Mouse (Mus musculus): ENCODE measurements at regions not wholly inside any gene's neighbourhood (a gene's known extent, or its start where the extent isn't known, plus 50 kb on each side); places are given as distances from the start of the nearest gene placed in this dataset.

GRCm38 (mm10) chr7:73141167-73141566 is 234.1 kb upstream of the Rgma start:
- no peak for DNase-seq (ENCODE audit: low spot score)

DNA sequence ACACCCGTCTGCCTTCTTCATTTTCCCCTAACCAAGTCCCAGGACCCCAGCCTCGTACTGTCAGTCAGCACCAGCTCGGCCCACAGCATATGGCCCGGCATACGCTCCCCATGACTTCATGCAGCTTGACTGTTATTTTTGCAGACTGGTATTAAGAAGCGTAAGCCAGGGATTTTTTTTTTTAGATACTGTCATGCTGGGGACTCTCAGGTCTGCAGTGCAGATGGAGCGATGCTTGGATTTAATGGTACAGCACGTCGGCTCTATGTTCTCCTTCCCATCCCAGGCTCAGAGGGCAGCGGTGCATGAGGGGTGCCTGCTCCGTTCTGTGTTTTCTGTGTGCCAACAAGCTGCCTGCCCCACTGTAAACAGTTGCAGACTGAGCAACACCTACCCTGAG is 231.4 kb upstream of the Rgma start:
- no peak for DNase-seq (ENCODE audit: low spot score)

GRCm38 (mm10) chr7:73144846-73145245 is 230.5 kb upstream of the Rgma start:
- DNase-seq (ENCODE audit: low spot score) = no peak

GRCm38 (mm10) chr7:73147251-73147650 is 228.1 kb upstream of the Rgma start:
- no peak for DNase-seq (ENCODE audit: low spot score)

DNA sequence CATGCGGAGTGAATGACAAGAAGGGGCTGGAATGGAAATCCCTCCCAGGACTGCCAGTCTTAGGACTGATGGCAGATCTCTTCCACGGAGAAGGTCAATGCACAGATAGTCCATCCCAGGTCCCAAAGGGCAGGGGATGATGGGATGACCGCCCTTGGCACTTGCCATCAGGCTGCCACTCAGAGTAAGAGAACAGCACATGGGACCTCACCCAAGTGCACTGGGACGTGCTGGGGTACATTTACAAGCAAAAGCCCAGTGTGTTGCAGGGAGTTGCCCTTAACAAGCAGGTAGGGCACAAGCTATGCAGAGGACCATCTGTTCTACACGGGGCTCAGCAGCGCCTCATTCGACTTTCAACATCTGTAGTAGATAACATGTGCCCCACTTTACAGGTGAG is 224.9 kb upstream of the Rgma start:
- no peak for DNase-seq (ENCODE audit: low spot score)

DNA sequence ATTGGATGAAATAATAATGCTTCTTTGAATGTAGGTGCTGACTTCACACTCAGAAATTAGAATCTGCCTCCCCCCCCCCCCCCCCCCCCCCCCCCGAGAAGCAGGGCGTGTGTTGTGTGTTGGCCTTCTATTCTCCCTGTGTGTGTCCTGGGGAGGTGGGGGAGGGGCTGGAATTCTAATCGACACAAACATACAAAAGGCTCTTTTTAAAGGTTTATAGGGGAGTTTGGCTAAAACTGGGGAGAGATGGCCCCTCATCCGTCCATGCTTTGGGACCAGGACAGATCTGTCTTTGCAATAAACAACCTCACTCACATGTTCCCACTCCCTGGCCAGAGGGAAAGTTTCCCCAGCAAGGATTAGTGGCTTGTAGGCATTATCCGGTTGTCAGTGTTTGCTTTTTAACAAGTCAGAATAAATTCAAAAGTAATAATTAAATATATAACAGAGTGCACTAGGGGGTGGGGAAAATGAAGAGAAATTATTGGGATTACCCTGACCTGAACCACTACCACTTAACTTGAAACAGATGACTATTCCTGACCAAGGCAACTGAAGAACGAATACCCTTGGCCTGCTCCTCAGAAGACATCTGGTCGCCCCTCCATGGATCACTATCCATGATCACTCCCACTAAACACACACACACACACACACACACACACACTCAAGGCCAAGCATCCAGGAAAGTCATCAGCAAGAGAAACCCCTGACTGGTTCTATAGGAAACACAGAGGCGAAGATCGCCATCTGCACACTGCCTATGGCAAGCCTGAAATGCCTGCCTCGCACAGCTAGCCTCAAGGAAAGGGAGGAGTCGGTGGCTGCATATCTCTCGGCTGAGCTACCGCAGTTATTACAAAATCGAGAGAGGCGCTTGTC is 223.5 kb upstream of the Rgma start:
- no peak for DNase-seq (ENCODE audit: low spot score)

- no peak for DNase-seq (ENCODE audit: low spot score)
These were observed 221.6 kb upstream of the Rgma start for GRCm38 (mm10) chr7:73153668-73154067.

DNA sequence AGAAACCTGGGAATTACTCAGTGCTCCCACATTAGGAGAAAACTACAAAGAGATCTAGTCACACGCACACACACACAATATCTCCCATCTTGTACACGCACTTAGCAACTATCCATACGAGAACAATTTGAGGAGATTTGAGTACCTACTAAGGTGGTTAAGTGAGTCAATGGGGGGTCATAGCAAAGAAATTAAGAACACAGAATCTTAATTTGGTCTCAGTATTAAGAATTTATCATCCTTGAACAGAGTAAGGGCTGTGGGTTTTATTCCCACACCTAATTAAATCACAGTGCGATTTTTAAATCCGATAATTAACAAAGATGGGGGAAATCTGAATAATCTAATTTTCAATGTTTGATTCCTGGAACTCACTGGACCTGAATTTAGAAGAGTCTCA is 216.5 kb upstream of the Rgma start:
- no peak for DNase-seq (ENCODE audit: low spot score)

GRCm38 (mm10) chr7:73160968-73161367 is 214.3 kb upstream of the Rgma start:
- no peak for DNase-seq (ENCODE audit: low spot score)

DNA sequence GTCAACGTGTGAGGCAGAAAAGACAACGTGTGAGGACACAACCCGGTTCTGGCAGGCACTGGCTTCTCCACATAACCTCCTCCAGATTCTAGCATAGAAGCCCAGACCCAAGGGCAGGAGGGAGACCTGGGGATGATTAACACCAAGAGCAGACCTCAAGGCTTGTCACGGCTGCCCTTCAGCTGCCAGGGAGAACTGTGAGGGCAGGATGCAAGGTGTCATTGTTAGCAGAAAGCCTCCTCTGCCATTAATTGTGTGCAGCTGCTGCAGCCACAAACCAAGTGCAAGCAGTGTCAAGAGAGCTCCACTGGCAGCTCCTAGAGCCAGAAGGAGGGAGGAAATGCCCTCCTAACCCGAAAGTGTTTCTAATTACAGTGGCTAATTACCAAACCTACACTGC is 211.6 kb upstream of the Rgma start:
- no peak for DNase-seq (ENCODE audit: low spot score)

DNA sequence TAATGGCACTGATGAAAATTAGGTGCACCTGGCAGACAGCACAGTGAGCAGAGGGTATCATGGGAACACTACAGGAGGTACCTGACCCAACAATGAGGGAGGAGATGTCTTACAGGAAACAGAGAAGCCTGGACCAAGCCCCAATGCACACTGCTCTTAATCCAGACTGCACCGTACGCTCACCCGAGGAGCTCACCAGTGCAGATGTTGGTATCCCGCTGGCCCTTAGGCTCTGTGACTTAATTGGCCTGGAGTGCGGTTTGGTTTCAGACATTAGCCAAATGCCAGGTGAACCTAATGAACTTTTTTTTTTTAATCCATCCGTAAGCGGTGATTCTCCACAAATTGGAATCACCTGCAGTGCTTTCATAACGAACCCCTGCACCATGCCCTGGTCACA is 209.8 kb upstream of the Rgma start:
- DNase-seq (ENCODE audit: low spot score) = no peak

GRCm38 (mm10) chr7:73169416-73169815 is 205.9 kb upstream of the Rgma start:
- DNase-seq (ENCODE audit: low spot score) = no peak

DNA sequence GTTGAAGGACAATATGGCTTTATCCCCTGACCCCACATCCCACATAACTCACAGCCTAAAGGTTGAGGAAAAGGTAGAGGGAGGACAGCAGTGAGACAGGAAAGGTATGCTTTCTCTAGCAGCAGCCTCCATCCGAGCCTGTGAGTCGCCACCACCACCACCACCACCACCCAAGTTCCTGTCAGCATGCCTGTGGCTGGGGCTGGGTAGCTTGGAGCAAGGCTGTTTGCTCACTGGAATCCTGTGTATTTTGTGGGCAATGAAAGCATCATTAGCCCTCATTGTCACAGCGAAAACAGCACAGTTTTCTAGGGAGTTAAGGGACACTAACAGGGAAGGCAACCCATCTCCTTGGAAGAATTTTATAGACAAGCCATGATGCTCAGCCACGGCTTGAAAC is 202.7 kb upstream of the Rgma start:
- DNase-seq (ENCODE audit: low spot score) = no peak

- no peak for DNase-seq (ENCODE audit: low spot score)
These were observed 191.5 kb upstream of the Rgma start for GRCm38 (mm10) chr7:73183761-73184160.

DNA sequence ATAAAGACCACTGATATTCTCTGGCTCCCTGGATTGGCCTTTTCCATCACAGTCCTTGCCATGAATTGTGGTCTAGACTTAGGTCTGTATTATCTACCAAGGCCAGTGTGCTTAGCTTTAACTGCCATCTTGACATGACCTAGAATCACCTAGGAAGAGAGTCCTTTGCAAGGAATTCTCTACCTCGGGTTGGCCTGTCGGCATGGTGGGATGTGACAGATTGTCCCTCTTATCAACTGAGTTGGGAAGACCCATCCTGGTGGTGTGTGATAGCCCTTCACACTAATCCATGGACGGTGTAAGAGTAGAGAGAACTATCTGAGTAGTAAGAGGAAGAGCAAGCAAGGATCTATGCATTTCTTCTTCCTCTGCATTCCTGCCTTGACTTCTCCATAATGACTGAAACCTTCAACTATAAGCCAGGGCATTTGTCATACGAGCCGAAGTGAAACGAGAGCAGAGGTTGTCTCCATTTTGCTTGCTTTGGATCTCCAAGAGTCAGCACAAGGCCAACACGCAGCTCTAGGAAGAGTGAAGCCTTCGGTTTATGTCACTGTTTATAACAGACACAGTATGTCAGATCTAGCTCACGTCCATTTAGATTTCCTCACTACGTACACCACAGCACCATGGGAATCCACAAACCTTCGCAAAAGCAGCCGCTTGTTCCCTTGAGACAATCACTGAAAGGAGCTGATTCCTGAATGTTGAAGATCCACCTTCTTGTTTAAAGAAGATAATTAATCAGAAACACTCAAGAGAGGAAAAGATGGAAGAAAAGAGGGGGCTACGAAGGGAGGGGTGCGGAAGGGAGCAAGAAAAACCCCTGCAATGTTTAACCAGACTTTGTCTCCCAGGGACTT is 190.9 kb upstream of the Rgma start:
- no peak for DNase-seq (ENCODE audit: low spot score)

DNA sequence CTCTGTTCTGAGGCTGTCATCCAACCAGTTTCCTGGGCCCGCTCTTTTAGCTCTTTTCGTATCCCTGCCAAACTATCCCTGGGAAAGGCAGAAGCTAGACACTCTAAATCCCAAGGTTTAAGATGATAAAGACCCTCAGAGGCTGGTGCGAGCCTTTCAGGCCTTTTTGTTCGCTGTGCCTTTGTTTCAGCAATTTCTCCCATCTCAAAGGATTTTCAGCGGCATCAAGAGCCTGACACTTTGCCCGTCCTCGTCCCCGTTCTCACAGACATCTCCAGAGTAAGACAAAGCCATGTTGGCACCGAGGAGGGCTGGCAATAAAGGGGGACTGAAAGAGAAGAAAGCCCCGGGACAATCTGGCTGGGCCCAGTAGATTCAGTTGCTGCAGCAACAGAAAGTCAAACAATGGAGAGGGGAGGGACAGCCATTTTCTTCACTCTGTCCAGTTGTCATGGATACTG is 190.2 kb upstream of the Rgma start:
- DNase-seq (ENCODE audit: low spot score) = no peak

GRCm38 (mm10) chr7:73185591-73185990 is 189.7 kb upstream of the Rgma start:
- no peak for DNase-seq (ENCODE audit: low spot score)

DNA sequence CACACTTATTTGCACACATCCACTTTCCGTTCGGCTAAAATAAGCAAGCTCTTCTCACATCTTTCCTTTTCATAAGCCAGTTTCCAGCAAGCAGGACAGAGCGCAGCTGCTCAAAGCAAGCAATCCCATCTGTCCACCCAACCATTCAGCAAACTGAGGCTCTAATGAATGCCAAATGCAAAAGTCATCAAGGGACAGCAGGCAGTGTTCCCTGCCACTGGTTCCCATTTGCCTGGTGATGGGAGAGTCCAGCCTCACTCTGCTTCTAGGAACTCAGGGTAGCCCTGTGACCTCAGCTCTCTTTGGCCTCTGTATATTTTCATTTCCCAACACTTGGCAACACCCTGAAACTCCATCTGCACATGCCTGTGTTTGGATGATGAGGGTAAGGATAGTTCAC is 188.8 kb upstream of the Rgma start:
- DNase-seq (ENCODE audit: low spot score) = no peak

- no peak for DNase-seq (ENCODE audit: low spot score)
These were observed 183.7 kb upstream of the Rgma start for GRCm38 (mm10) chr7:73191388-73192278.

DNA sequence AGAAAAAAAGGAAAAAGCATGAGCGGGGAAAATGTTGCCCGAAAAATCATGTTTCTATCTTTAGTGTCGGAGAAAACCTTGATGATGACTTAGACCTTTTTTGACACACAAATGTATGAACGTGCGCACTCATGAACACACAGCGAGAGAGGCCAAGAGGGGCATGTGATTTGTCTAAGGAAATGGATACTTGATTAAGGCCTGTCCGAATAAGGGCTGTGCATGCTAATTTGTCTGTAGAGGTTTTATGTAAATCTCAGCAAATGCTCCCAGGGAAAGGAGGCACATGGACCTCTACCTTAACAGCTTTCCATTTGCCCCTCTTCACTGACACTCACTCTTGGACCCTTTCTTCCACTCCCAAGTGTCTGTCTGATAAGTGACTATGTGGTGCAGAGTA is 182.5 kb upstream of the Rgma start:
- no peak for DNase-seq (ENCODE audit: low spot score)

DNA sequence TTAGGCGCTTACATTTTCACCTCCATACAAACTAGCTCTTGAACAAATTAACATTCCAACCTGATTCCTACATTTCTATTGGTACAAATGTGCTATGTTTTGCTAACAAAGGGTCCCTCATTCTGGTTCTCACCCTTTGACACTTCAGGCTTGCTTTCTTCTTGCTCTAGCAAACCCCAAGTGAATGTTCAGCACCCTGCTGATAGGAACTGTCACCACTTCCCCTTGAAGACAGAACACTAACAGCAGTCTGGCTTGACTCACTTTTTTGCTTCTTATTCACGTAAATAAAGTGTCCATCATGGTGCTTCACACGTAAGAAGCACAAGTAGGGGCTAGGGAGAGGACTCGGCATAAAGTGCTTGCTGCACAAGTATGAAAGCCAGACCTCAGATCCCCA is 180.0 kb upstream of the Rgma start:
- no peak for DNase-seq (ENCODE audit: low spot score)

- DNase-seq (ENCODE audit: low spot score) = no peak
These were observed 178.3 kb upstream of the Rgma start for GRCm38 (mm10) chr7:73196851-73197531.

Data from T-cell, adult 2 months (primary cell).